Mouse (Mus musculus) thymus, postnatal 25 days (tissue): ENCODE results near the gene Hist1h3e.
A peak's percentile ranks its signal among the peaks of the same experiment; 100 is the strongest.
"Not testable (repeated sequence)": the region's sequence is repeated elsewhere in the genome, so short reads cannot be mapped to it uniquely, and the experiment has no call there.

Experiments used
- DNase-seq: peaks from one replicate; pipeline ENCODE4 v3.0.0; 2022

Hist1h3e gene

GRCm38 (mm10) chr13:23561883-23562659, at the start of gene Hist1h3e:
TSS of gene Hist1h3e (minus strand) at chr13:23562369.
- peak; percentile 91 for DNase-seq

- no peak for DNase-seq
Measured at GRCm38 (mm10) chr13:23611638-23612037, 49.5 kb upstream of the Hist1h3e start.

- no peak for DNase-seq
Measured at GRCm38 (mm10) chr13:23610393-23610792, 48.2 kb upstream of the Hist1h3e start.

GRCm38 (mm10) chr13:23609844-23610243, 47.7 kb upstream of the Hist1h3e start:
- no peak for DNase-seq

GRCm38 (mm10) chr13:23609209-23609608, 47.0 kb upstream of the Hist1h3e start:
- no peak for DNase-seq

- DNase-seq: no peak
Measured at GRCm38 (mm10) chr13:23605052-23605451, 42.9 kb upstream of the Hist1h3e start.

GRCm38 (mm10) chr13:23604452-23604851, 42.3 kb upstream of the Hist1h3e start:
- DNase-seq: no peak

- no peak for DNase-seq
Measured at GRCm38 (mm10) chr13:23603182-23603699, 41.1 kb upstream of the Hist1h3e start.

- peak; percentile 80 for DNase-seq
Measured at GRCm38 (mm10) chr13:23597957-23598356, 35.8 kb upstream of the Hist1h3e start.

- DNase-seq: no peak
Measured at GRCm38 (mm10) chr13:23595622-23596372, 33.6 kb upstream of the Hist1h3e start.

- no peak for DNase-seq
Measured at GRCm38 (mm10) chr13:23595185-23595584, 33.0 kb upstream of the Hist1h3e start.

- DNase-seq: no peak
Measured at GRCm38 (mm10) chr13:23593051-23593770, 31.0 kb upstream of the Hist1h3e start.

- no peak for DNase-seq
Measured at GRCm38 (mm10) chr13:23592614-23593013, 30.4 kb upstream of the Hist1h3e start.

- not testable (repeated sequence) for DNase-seq
Measured at GRCm38 (mm10) chr13:23591886-23592285, 29.7 kb upstream of the Hist1h3e start.

- no peak for DNase-seq
Measured at GRCm38 (mm10) chr13:23591206-23591605, 29.0 kb upstream of the Hist1h3e start.

GRCm38 (mm10) chr13:23586940-23587225, 24.7 kb upstream of the Hist1h3e start:
- no peak for DNase-seq

- DNase-seq: peak; percentile 27
Measured at GRCm38 (mm10) chr13:23586099-23586939, 24.1 kb upstream of the Hist1h3e start.

GRCm38 (mm10) chr13:23585442-23586098, 23.4 kb upstream of the Hist1h3e start:
- DNase-seq: peak; percentile 84

- peak; percentile 79 for DNase-seq
Measured at GRCm38 (mm10) chr13:23585029-23585441, 22.9 kb upstream of the Hist1h3e start.

GRCm38 (mm10) chr13:23584331-23584730, 22.2 kb upstream of the Hist1h3e start:
- DNase-seq: peak; percentile 33

- no peak for DNase-seq
Measured at GRCm38 (mm10) chr13:23583387-23584068, 21.4 kb upstream of the Hist1h3e start.
